Mouse (Mus musculus): ENCODE results near the gene Bag1.

Gene Bag1

DNA sequence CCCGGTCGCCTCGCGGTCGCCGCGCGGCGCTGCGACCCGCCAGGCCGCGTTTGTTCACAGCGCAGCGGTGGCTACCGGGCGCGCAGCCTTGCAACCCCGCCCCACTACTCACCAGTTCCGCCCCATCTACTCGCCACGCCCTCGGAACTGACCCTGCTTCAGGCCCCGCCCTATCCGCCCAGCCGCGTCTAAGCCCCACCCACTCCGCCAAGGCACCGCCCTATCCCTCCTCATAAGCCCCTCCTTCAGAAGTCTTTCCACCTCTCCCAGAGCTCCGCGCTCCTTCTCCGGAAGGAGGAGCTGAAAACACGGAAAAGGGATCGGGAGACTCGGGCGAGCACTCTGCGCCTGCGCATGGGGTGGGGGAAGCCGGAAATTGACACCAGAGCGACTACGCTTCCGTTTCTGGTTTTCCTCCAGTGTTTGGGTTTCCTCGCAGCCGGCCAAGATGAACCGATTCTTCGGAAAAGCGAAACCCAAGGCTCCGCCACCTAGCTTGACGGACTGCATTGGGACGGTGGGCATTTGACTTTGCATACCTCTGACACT is at the start of gene Bag1, which contains the start of gene Chmp5:
TSS of gene Bag1 (minus strand) at position 135 of the 549 bp plus-strand sequence.
TSS of gene Chmp5 (plus strand) at position 248 of the 549 bp plus-strand sequence.
- peak; percentile 95 for DNase-seq (ENCODE audit: low read depth, low spot score)

DNA sequence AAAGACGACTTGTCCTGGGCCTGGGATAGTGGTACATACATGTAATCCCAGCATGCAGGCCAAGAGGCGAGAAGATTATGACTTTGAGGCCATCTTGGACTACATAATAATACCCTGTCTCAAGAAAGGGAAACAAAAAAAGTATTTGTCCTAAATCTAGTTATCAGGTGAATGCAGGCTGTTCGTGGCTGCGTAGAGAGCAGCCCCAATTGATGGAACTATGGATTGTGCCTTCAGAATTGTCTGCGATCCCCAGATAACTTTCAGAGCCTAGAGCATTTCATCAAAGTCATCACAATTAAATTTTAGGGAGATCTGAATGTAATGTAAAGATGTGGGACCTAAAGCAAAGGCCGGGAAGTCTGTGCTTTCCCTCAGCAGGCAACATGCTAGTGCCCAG is 48.2 kb upstream of the Bag1 start:
- no peak for DNase-seq (ENCODE audit: low read depth, low spot score)

DNA sequence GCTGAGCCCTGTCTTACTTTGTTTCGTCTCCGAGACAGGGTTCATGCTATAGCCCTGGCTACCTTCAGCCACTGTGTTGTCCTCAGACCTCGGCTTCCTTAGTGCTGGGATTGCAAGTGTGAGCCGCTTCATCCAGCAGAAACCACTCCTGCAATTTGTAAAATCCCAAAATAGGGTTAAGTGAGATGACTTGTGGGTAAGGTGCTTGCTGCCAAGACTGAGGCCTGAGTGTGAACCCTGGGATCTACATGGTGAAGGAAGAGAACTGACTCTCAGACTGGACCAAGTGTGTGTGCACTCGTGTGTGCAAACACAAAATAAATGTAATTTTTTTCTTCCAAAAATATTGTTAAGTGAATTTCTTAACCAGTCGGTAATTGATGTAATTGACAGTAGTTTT is 41.5 kb upstream of the Bag1 start:
- no peak for DNase-seq (ENCODE audit: low read depth, low spot score)

DNA sequence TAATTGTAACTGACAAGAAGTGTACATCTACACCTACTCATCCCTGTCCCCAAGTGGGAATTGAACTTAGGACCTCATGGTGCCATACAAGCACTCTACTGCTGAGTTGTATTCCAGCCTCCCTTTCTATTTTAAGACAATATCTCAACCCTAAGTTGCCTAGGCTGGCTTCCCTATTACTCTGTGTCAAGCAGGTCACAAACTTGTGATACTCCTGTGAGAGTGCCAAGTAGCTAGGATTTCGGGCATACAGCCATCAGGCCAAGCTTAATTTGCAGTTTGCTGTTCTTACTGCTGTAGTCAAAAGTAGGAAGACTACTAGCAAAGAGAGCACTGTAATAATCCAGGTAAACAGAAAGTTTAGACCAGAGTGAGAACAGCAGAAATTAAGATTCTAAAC is 35.6 kb upstream of the Bag1 start:
- no peak for DNase-seq (ENCODE audit: low read depth, low spot score)

DNA sequence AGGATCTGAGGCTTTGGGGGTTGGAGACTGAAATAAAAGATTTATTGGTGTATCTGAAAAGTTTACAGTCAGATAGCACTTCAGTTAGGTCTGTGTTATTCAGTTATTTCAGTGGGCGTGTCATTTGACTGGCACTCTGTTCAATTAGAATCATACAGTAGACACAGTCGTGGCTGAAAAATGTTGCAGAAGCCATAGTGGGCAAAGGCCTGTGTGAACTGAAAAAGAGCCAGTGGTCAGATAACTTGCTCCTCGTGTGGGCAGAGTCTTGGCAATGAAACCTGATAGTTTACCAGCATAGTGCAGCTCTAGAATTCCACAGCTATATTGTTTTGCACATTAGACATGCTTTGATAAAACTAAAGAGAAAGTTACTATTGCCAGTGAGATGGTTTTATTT is 34.4 kb upstream of the Bag1 start:
- DNase-seq (ENCODE audit: low read depth, low spot score): no peak

DNA sequence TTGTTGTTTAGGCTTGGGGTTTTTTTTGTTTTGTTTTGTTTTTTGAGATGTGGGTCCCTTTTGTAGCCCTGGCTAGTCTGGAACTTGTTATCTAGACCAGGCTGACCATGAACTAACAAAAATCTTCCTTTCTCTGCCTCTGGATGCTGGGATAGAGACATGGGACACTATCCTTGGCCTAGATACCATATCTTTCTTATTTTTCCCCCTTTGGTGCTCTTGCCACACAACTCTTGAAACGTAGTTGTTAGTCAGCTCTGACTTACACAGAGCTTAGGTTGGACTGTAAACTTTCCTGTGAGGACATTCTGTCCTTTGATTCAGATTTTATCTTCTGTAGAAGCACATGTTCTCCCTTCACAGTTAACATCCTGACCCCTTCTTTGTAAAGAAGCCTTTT is 31.3 kb upstream of the Bag1 start:
- DNase-seq (ENCODE audit: low read depth, low spot score): no peak

DNA sequence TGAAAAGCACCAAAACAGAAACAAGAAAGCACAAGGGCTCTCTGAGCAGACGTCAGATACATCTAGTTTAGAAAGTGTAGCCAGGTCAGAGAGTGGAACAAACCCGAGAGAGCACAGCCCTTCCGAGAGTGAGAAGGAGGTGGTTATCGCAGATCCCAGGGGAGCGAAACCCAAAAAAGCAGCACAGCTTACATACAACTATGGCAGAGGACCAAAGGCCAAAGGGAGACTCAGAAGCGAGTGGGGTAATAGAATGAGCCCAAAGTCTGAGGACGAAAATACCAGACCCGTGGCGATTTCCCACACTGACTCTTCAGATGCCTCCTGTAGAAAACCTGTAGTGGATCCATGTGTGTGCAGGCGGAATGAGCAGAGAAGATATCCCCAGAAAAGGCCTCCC is 28.6 kb upstream of the Bag1 start:
- DNase-seq (ENCODE audit: low read depth, low spot score): no peak

DNA sequence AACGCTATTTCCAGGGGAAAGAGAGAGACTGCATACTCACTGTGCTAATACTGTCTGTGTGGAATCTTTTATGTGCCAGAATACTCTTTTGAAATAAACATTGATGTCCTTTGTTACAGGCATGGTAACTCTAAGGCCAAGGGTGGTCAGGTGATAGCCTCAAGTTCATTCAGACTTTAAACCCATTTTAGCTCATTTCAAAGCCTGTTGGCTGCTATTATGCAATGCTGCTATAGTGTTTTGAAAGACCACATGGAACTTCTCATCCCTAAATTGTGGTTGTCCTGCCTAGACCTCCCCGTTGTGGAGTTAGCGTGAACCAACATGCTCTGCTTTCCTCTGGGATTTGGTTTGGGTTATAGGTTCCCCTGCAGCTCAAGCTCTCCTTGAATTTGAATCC is 27.6 kb upstream of the Bag1 start:
- DNase-seq (ENCODE audit: low read depth, low spot score): no peak

DNA sequence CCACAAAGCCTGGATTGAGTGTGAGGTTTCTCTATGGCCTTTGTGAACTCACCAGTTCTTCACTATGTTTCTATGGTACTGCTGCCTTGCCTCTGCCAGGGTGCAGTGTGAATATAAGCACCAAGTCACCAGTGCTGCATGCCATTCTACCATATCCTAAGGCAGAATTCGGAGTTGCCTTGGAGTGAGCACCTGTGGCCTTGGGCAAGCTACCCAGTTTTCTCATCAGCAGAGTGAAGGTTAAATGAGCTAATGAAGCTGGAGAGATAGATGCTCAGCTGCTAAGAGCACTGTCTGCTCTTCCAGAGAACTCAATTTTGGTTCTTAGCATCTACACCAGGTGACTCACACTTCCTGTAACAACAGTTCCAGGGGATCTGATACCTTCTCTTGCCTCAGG is 25.9 kb upstream of the Bag1 start:
- DNase-seq (ENCODE audit: low read depth, low spot score): no peak

DNA sequence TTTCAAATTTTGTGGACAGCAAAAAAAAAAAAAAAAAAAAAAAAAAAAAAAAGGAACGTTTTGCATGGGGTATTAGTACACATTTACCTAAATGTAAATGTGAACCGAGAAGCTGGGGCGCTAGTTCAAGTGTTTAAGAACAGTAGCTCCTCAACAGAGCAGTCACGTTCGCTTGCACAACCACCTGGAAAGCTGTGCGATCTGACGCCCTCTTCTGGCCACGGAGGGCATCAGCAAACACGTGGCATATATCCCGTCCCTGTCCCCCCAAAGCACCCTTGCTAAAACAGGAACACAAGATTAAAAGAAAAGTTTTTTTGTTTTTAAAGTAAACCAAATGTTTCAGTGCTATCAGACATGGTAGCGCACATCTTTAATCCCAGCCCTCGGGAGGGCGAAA is 23.6 kb upstream of the Bag1 start:
- DNase-seq (ENCODE audit: low read depth, low spot score): peak; percentile 54

DNA sequence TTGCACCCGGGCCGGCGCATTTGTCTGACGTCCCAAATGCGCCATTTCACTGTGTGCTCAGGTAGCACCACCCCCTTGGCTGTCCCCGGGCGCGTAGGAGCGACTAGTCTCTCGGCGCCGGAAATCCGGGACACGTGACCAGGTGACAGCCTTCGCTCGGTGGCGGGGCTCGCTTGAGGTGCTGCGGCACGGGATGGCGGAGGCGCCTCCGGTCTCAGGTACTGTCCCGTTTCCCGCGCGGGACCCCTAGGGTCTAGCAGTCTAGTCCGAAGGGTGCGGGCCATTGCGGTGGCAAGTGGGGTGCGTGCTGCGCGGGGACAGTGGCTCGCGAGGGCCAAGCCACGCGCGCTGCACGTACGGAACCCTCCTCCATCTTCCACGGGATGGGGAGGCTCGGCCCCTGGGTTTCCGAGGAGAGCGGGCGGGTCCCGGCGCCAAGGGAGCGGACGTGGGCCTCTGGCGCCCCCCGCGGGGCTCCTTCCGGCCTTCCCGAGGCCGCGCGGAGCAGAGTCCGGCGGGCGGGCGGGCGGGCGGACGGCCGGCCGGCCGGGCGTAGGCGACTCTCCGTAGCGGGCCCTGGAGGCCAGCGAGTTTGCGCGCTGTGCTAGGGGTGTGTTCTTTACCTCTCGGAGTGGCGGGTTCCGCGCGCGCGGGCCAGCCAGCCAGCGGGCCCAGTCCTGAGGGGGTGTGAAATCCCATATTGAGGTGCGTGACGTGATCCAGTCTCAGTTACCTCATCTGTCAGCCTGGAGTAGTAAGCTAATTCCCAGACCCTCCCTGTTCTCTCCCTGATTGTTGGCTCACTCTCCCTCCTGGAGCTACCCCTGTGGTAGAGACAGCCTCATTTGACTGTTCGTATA is 23.0 kb upstream of the Bag1 start, which contains the start of gene Nfx1:
TSS of gene Nfx1 (plus strand) at position 65 of the 860 bp plus-strand sequence.
- DNase-seq (ENCODE audit: low read depth, low spot score): peak; percentile 90

DNA sequence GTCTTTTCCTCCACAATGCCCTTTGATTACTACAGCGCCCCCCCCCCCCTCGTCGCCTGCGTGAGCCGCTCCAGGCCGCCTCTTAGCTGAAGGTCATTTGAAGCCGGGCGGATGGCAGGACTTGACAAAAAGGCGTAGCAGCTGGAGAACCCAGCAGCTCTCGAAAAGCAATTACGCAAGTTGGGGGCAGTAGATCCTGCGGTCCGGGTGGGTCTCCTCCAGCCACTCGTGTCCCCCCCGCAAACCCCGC is 22.4 kb upstream of the Bag1 start:
- no peak for DNase-seq (ENCODE audit: low read depth, low spot score)

DNA sequence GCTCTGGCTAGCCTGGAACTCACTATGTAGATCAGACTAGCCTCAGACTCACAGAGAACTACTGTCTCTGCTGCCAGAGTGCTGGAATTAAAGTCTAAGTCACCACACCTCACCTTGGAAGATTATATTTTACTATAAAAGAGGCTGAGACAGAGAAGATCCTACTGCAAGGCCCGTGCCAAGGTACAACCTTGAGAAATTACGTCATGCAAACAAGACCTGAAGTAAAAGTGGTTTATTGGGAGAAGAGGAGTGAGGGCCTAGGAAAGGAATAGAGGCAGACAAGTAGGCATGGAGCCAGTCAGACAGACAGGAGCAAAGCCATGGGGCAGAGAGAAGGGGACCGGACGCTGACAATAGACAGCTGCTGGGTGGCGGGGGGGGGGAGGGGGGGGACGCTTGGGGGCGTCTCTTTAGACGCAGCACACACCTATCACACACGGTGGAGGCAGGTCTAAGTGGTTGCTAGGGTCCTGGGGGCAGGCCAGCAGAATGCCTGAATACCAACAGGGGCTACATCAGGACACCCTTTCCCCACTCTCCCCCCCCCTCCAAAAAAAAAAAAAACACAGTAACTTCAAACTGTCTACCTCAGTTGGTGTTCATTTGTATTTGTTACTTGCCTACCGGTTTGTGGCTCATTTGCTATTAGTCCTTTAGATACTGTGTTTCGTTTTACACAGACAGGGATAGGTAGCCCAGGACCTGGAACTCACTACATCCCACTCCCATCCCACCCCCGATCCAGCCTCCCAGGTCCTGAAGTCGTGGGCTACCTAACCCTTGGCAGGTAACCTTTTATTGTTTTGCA is 21.9 kb upstream of the Bag1 start:
- no peak for DNase-seq (ENCODE audit: low read depth, low spot score)

DNA sequence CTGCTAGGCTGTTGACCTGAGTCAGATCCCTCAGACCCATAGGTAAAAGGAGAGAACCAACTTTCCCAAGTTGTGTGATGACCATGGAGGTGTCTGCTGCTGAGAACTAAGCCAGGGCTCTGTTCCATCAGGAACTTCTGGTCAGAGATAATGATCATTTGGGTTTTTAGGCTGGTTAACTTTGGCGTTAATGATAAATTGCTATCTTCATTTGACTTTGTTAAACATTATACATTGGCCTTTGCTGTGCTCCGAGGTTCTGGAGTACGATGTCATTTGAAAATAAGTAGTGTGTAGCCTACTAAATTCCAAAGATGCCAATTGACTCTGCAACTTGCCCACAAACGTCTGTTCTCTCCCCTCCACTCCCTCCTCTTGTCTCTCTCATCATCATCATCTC is 21.1 kb upstream of the Bag1 start:
- DNase-seq (ENCODE audit: low read depth, low spot score): no peak

DNA sequence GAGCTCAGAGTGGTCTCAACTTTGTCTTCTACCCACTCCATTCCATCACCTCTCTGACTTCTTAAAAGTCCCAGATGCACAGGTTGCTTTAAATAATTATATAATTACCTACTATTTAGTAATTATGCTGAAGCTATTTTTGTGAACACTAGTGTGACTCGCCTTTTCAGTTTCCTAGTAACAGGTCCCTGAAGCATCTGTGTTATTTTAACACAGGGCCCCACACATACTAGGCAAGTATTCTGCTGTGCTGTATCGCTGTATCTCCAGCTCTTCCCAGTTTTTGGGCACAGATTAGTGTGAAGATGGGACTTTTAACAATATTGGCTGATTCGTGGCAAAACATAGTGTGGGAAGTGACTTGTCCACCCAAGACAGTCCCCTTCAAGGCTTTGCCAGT is 15.4 kb upstream of the Bag1 start:
- no peak for DNase-seq (ENCODE audit: low read depth, low spot score)

DNA sequence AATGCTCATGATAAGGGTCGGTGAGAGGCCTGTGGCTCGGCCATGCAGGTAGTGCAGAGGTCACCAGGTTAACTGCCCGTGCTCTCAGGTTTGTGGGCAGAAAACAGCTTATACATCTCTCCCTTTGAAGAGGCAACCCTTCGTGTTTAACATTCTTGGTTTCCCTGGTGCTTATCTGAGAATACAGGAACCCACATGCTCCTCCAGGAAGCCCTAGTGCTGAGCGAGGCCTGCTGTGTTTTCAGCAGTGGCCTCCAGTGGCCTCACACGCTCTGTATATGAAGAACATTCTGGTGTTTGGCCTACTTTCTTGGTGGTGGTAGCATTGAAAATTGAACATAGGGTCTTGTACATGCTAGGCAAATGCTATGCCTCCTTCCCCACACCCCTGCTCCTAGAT is 7.8 kb upstream of the Bag1 start:
- DNase-seq (ENCODE audit: low read depth, low spot score): no peak

DNA sequence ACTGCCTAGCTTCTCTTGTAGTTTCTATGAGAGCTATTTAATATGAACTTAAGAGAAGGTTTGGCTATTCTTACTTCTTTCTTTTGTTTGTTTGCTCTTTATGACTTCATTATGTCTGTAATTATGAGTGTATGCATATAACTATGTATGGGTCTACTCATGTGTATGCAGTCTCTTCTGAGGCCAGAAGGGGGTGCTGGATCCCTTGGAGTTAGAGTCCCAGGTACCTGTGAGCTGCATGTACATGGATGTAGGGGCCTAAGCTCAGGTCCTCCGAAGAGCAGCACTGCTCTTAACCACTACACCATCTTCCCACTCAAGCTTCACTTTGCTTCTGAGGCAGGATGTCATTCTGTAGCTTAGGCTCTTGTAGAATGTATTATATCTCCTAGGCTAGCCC is 5.4 kb upstream of the Bag1 start:
- DNase-seq (ENCODE audit: low read depth, low spot score): no peak

DNA sequence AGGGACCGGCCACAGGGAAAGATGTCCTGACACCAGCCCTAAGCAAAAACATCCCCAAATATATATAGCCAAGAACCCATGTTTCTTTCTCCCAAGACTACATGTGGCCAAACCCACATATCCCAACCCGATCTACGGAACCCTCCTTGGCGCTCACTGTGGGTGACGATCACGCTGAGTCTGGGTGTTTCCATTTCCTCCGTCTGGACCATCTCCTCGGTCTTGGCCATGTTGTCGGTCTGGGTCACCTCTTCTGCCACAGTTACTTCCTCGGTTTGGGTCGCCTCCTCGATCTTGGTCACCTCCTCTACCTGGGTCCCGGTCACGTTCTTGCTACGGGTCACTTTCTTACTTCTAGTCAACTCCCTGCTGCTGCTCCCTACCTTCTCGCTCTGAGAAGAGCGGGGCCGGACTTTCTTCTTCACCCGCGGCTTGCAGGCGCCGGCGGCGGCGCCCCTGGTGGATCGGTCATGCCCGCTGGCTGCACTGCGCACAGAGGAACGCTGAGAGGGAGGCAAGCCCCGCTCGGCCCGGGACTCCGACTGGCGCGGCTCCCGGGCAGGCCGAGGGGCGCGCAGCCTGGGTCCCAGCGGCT is 432 bp downstream of the Bag1 start:
- no peak for DNase-seq (ENCODE audit: low read depth, low spot score)

DNA sequence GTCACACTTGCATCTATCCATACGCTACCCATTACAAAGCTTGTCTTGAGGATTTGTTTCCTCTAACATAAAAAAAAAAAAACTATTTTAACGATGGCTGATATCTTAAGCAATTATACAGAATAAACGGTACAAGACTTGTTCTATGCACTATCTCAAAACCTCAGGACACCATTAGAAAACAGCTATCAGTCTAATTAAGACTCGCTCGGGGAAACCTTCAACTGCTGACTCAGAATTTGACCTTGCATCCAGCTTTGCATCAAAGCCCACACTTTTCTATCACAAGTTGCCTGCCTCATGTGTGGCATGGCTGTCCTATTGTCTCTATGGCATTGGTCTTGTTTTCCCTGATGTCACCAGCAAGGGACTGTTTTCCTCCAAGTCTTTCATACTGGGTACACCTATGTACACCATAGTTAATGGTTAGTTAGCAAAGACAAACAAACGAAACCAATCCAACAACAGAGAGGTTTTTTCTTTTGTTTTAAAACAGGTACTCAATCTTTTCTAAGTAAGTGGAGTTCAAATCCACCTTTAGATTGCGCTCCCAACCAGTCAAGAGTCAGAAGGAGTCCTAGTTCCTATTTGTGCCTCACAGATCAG is 1.5 kb downstream of the Bag1 start:
- no peak for DNase-seq (ENCODE audit: low read depth, low spot score)

DNA sequence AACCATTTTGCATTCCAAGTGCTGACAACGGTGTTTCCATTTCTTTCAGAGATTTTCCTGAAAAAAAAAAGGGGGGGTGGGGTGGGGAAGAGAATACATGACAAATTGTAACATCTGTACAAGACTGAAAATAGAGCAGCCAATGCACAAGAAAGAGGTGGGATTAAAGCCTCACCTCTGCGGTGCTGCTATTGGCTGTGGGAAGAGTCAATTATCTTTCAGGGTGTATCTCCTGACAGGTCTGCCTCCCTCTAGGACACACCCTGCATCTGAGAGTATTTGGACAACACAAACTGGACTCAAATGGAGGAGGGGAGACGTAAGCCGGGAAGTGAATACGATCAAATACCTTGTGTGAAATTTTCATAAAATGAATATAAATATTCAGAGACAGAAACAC is 4.4 kb downstream of the Bag1 start:
- DNase-seq (ENCODE audit: low read depth, low spot score): no peak

DNA sequence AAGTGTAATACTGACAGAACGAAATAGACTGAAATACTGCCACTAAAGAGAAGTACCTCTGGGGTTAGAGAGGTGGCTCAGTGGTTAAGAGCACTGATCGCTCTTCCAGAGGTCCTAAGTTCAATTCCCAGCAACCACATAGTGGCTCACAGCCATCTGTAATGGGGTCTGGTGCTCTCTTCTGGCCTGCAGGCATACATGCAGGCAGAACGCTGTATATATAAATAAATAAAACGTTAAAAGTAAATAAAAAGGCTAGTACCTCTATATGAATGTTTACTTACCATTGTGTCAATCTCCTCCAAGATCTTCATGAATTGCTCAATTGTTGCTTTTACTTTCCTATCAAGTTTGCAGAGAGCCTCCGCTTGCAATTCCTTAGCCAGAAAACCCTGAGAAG is 9.3 kb downstream of the Bag1 start:
- no peak for DNase-seq (ENCODE audit: low read depth, low spot score)

Data from c-Kit-negative CD71-positive TER-119-positive erythroid progenitor cells, embryonic 14.5 days (primary cell).